Mouse (Mus musculus) monocyte, adult 2 months (primary cell): ENCODE results near the gene Lypla2.

Experiments
- DNase-seq, 2 experiments: peaks; one replicate each; pipeline ENCODE4 v3.0.0; 2022; ENCODE audit warnings: low spot score in 2 of 2, low read depth in 1 of 2

Lypla2 gene

DNA sequence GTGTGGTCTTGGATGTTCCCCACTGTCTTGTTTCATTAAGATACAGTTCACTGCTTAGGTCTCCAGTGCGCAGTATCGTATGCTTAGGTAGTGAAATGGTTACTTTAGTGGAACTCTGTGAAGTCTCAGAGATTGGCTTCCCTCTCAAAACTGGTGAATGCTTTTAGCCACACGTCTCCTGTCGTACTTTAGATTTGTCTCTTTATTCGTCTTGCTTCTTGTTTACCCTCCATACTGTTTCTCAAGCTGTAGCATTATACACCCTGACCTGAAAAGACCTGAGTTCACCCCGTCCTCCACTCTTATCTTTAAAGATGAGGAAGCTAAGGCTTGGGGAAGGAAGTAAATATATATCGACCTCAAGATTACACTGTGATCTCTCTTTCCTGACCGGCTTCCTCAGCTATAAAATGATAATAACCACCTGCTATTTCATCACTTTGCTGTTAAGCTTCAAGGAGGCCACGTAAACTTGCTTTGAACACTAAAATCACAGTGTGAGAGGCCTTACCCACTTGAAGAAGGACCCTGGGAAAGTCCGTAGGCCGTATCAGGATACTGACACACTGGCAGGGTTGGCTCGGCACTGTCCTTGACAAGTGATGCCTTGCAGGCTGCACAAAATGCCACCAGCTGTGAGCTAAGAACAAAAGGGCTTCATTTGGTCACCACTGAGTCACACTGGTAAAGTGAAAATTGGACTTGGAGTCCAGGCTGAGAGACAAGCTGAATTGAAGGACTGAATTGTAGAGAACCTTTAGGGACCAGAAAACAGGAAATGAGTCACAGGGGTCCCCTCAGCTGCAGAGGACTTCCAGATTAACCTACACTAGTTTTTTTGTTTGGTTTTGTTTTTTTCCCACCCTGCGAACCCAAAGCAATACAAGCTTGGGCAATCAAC lies 735 bp upstream of the Lypla2 start:
- DNase-seq, result no peak

DNA sequence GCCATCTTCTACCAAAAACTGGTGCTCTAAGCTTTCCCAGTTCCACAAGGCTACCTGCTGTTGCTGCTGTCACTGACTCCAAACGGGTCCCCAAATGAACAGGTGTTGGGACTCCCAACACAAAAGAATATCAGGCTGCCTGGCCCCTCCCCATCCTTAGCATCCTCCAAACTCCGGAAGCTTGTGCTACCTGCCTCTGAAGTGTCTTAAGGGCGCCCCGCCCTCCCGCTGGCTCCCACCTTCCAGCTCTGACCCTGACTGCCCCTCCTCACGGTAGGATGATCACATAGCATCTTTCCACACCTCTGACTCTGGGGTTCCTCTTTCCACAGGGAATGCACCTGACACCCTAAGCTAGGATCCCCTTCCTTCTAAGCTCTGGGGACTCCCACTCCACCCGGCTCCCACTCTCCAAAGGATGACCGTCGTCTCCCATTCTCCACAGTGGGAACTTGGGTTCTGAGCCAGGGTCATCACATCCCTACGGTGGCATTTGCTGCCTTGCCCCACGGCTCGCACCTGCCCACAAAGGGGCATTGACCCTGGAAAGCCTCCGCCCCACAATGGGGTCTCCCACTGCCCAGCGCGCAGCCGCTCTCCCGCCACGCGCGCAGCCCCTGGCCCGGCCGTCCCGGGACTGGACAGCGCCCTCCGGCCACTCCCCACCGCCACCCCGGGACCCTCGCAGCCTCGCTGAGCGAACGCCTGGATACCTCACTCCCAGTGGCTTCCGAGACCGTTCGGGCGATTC lies 446 bp downstream of the Lypla2 start:
- no peak for DNase-seq

DNA sequence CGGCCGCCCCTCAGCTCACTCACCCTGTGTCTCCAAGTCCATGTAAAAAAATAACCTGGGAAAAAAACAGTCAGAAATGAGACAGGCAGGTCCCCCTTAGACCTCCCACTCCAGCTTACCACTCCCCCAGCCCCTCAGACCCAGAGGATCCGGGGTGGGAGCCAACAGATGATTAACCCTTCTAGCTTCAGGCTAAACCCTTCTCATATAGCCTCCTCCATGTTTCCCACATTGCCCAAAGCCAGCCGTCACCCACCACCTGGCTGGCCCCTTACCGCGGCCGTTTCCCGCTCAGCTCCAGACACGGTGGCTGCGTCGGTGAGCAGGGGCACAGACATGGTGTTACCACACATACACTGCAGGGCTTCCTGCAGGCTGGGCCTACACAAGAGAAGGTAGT lies 1.8 kb downstream of the Lypla2 start:
- DNase-seq, result no peak

- no peak for DNase-seq
Observed at GRCm38 (mm10) chr4:135969070-135969750, 3.2 kb downstream of the Lypla2 start.

DNA sequence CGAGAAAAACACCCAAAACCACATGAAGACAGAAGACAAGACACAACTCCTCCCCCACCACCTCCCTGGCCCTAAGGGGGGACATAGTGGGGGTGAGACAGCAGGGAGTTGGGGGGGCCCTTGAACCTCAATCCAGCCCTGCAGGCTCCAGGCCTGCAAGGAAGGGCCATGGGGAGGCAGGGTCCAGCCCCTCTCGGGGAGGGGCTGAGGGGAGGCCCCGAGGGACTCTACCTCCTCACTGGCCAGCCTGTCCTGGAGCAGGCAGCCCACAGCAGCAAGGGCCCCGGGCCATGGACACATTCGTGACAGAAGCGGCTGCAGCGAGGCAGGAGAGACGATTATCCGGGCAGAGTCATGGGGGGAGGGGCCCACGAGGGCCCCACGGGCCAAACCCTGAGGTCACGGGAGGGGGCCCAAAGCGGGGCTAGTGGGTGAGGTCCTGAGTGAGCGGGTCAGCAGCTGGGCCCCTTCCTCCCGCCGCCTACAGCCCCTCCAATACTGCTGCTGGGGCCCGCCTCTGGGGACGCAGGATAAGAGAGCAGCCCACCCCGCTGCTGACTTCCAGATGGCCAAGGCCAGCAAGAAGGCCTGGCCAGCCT lies 4.1 kb downstream of the Lypla2 start:
- no peak for DNase-seq

DNA sequence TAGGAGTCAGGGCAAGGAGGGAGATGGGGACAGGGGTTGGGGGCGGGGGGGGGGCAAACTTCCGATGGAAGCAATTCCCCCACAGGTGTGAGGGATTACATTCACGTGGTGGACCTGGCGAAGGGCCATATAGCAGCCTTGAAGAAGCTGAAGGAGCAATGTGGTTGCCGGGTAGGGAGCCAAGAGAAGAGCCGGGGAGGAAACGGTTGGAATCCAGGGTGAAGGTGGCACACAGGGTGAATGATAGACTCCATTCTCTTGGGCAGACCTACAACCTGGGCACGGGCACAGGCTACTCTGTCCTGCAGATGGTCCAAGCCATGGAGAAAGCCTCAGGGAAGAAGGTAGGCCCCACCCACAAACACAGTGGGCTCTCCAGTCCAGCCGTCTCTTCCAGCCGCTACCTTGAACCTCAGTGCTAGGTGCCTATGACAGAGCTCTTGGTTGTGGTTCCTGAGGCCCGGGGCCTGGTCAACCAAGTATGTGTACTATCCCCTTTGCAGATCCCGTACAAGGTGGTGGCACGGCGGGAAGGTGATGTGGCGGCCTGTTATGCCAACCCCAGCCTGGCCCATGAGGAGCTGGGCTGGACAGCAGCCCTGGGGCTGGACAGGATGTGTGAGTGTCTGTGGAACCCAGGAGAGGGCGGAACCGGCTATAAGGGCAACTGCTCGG lies 5.2 kb downstream of the Lypla2 start:
- DNase-seq, result no peak

GRCm38 (mm10) chr4:135966283-135966682 lies 6.1 kb downstream of the Lypla2 start:
- no peak for DNase-seq

DNA sequence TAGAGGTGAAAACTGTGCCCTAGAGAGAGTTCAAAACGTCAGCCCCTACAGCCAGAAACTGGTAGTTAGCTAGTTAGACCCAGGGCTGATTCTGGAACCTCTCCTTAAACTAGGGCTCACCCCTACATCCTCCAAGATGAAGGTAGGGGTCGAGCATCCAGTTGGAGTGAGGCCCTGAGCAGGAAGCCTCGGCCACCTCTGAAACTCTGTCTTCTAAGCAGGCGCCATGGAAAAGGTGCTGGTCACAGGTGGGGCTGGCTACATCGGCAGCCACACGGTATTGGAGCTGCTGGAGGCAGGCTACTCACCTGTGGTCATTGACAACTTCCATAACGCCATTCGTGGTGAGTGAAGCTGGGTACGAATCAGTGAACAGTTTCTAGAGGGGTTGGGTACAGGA lies 7.3 kb downstream of the Lypla2 start:
- no peak for DNase-seq

DNA sequence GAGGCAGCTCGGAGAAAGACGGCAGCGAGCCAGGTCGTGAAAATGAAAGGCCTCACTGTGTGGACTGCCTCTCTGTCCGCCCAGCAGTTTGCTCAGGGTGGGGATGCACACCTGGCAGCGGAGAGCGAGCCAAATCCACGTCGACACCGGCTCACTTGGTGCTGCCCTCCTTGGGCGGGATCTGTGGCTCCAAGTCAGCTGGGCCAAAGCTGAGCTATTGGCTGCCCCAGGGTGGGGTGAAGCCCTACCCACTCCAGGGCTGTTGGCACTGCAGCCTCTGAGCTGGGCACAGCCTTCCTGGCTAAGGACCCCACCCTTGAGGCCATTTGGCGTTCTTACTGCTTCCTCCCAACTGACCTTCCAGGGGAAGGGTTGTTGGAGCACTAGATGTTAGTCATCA lies 8.0 kb downstream of the Lypla2 start:
- no peak for DNase-seq

DNA sequence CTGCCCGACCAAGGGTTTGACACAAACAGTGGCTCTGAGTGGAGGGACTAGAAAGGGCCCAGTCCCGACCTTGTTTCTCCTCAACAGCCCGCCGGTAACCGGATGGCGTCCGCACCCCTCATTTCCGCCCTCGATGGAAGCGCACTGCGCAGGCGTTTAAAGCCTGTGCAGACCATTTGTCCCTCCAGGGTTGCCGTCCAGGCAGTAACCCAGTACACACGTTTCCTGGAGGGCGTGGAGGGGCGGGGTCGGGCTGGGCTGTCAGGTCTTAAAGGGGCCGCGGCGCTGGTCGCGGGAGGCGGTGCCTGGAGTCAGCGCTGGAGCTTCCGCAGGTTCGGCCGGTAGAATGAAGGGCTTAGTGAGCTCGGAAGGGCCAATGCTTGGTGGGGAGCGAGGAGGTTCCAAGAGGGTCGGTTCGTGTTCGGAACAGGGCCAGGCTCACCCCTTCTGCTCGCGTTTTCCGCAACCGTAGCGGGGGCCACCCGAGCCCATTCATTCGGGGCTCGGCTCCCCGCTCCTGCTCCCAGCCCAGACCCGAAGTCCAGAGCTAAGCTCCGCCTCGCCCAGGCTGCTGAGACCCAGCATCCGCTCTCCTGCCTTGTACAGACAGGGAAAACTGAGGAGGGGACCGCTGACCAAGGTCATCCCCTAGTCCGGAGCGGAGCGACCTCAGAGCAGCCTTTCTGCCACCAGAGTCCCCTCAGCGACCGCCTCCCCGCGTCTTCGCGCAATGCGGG lies 8.8 kb downstream of the Lypla2 start, which contains the start of gene Gale:
Gene Gale (plus strand): TSS at position 271 of the 737 bp plus-strand sequence.
- DNase-seq, result peak; percentile 74 to 84

DNA sequence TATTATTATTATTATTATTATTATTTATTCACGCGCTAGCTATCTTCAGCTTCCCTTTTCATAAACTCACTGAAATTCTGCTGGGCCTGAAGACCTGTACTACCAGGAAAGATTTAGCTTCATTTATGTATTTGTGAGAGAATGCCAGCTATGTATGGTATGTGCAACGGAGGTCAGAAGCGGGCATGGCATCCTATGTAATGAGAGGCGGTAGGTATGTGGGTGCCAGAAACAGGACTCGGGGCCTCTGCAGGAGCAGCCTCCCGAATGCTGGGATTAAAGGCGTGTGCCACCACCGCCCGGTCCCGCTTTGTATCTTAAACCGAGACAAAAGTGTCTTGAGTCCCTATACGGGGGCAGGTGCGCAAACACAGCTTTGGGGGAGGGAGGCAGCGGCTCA lies 9.5 kb downstream of the Lypla2 start:
- no peak for DNase-seq

GRCm38 (mm10) chr4:135962198-135962597 lies 10.2 kb downstream of the Lypla2 start:
- no peak for DNase-seq

DNA sequence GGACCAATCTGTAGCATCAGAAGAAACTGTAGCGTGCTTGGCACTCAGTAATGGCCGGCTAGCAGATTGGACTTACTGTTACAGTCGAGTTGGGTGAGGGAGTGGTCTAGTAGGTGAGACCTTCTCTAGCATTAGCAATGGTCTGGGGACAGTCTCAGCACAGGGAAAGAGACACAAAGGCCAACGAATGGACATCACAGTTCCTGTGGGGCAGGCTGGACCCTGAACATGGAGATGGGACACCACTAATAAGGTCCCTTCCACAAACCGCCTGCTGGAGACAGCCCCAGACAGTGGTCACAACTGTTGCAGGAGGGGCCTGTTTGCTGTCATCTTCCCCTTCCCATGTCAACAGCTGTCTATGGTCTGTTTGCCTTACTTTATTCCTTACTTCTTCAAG lies 10.7 kb downstream of the Lypla2 start:
- DNase-seq, result no peak

GRCm38 (mm10) chr4:135960717-135961116 lies 11.7 kb downstream of the Lypla2 start:
- peak; percentile 58 to 67 for DNase-seq

DNA sequence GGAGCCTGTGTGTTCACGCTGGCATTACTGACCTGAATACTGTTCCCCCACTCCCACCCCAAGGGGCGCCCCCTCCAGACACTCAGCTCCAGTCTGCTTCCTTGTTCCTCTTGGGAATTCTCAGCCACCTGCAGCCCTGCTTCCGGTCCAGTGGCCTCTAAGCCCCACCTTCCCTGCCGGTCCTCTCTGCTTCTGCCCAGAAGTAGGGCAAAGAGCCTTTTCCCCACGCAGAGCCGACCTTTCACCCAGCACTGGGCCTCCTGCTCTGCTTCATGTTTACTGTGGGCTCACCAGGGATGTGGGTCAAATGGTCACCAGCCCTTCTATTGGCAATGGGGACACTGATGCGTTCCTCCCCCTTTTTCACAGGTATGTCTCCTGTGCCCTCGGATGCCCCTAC lies 14.1 kb downstream of the Lypla2 start:
- DNase-seq, result no peak

DNA sequence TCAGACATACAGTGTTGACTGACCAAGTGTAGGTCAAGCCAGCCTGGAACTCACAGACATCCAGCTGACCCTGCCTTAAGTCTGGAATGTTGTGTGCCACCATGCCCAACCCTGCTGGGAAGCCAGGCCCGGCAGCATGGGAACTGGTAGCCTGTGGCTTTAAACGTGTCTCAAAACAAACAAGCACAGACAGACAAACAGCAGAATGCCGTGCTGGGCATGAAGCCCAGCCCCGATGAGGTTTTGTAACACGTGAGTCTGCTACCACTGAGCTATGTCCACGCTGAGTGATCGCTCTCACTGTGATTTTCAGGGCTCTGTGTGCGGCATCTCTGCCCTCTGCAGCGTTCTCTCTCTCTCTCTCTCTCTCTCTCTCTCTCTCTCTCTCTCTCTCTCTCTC lies 16.5 kb downstream of the Lypla2 start:
- no peak for DNase-seq

DNA sequence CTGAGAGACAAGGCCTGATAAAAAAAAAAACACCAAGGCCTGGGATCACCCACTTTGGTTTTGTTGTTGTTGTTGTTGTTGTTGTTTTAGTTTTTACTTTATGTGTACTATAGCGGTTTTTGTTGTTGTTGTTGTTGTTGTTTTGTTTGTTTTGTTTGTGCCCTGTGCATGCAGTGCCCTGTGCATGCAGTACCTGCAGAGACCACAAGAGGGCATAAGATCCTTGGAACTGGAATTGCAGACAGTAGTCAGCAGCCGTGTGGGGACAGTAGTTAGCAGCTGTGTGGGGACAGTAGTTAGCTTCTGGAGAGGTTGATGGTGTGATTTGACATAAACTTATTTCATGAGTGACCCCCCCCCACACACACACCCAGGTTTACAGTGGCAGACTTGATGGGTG lies 18.2 kb downstream of the Lypla2 start:
- peak in 1 of 2 experiments; percentile 64 for DNase-seq

DNA sequence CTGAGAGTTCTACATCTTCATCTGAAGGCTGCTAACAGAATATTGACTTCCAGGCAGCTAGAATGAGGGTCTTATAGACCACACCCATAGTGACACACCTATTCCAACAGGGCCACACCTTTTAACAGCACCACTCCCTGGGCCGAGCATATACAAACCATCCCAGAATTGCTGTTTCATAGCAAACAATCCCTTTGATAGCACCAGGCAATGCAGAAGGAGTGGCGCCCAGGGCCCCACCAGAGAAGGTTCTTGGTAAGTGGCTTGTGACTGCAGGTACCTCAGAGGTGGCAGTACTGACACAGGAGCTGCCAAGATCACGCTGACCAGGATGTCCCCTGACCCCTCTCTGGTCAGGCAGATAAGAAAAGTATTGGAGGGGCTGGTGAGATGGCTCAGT lies 19.2 kb downstream of the Lypla2 start:
- DNase-seq, result no peak

DNA sequence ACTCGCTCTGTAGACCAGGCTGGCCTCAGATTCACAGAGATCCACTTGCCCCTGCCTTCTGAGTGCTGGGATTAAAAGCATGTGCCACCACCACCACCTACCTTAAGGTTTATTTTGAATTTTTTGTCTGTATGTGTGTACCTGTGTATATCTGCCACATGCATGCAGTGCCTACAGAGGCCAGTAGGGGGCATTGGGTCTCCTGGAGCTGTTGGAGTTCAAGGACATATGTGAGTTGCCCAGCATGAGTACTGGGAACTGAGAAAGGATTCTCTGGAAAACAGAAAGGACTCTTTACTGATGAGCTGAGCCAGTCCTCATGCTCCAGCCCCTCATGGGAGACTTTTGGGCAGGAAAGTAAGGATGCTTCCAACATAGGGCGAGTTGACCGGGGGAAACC lies 20.9 kb downstream of the Lypla2 start:
- no peak for DNase-seq

DNA sequence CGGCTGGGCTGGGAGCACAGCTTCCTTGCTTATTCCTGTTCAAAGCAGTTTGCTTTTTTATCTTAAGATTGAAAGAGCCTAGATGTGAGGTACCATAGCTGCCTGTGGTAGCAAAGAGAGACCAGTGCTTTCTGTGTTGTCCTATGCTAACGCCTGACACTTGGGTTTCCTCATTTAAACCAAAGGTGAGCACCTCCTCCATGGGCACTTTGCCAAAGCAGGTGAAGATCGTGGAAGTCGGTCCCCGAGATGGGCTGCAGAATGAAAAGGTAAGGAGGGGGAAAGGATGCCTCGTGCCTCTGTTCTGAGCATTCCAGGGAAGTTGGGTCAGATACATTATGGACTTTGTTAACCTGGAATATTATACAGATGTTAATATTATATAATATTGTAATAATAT lies 22.1 kb downstream of the Lypla2 start:
- DNase-seq, result no peak
